Mouse (Mus musculus) layer of hippocampus, postnatal 36 days (tissue): Measurements from ENCODE around the gene Sart3. TPM values are rescaled to one million over a fixed set of nuclear protein-coding genes. Genes with fewer than 3 reads are reported as not detected.
"Not testable (repeated sequence)": the region's sequence is repeated elsewhere in the genome, so short reads cannot be mapped to it uniquely, and the experiment has no call there.

Source experiments
- DNase-seq, 2 experiments: peaks; one replicate each; pipeline ENCODE4 v3.0.0; 2022
- total RNA-seq, 2 experiments: library from RNA; stranded (reverse); gene quantifications; 2 replicates each; pipeline ENCODE4 v1.2.3; 2021

Sart3 gene
- total RNA-seq, result 10 to 100 TPM; 51.2 to 56.8 TPM

GRCm38 (mm10) chr5:113772450-113772895 is at the start of gene Sart3, which contains the start of gene Iscu:
TSS of gene Sart3 (minus strand) at chr5:113772510.
TSS of gene Iscu (plus strand) at chr5:113772748.
- DNase-seq, result peak; percentile 92 to 93

GRCm38 (mm10) chr5:113818572-113818971 is 46.3 kb upstream of the Sart3 start:
- DNase-seq, result no peak

GRCm38 (mm10) chr5:113815638-113816152 is 43.4 kb upstream of the Sart3 start:
- peak; percentile 42 to 63 for DNase-seq

- DNase-seq, result no peak
These were observed 42.7 kb upstream of the Sart3 start for GRCm38 (mm10) chr5:113815041-113815389.

- no peak for DNase-seq
These were observed 42.1 kb upstream of the Sart3 start for GRCm38 (mm10) chr5:113814111-113815040.

- DNase-seq, result no peak
These were observed 41.3 kb upstream of the Sart3 start for GRCm38 (mm10) chr5:113813608-113814007.

GRCm38 (mm10) chr5:113812638-113813037 is 40.3 kb upstream of the Sart3 start:
- no peak for DNase-seq

GRCm38 (mm10) chr5:113811824-113812420 is 39.6 kb upstream of the Sart3 start:
- not testable (repeated sequence) for DNase-seq

GRCm38 (mm10) chr5:113810111-113810510 is 37.8 kb upstream of the Sart3 start:
- no peak for DNase-seq

GRCm38 (mm10) chr5:113808177-113808576 is 35.9 kb upstream of the Sart3 start:
- DNase-seq, result no peak

- no peak for DNase-seq
These were observed 35.4 kb upstream of the Sart3 start for GRCm38 (mm10) chr5:113807712-113808111.

- no peak for DNase-seq
These were observed 34.1 kb upstream of the Sart3 start for GRCm38 (mm10) chr5:113806414-113806813.

GRCm38 (mm10) chr5:113805301-113805700 is 33.0 kb upstream of the Sart3 start:
- DNase-seq, result no peak

GRCm38 (mm10) chr5:113804395-113804966 is 32.2 kb upstream of the Sart3 start:
- DNase-seq, result no peak

GRCm38 (mm10) chr5:113800280-113800679 is 28.0 kb upstream of the Sart3 start, which contains the start of gene Tmem119:
TSS of gene Tmem119 (minus strand) at chr5:113800516.
- peak in 1 of 2 experiments; percentile 37 for DNase-seq

GRCm38 (mm10) chr5:113799691-113800090 is 27.4 kb upstream of the Sart3 start:
- no peak for DNase-seq

- no peak for DNase-seq
These were observed 26.2 kb upstream of the Sart3 start for GRCm38 (mm10) chr5:113798525-113798924.

GRCm38 (mm10) chr5:113797149-113797882 is 25.0 kb upstream of the Sart3 start:
- DNase-seq, result no peak

GRCm38 (mm10) chr5:113796401-113797148 is 24.3 kb upstream of the Sart3 start:
- DNase-seq, result no peak

GRCm38 (mm10) chr5:113791197-113792095 is 19.1 kb upstream of the Sart3 start:
- no peak for DNase-seq
